Mouse (Mus musculus) lung, adult 2 months (tissue): ENCODE data around the gene Ldb3.

Experiments
- CTCF ChIP-seq: fragments of 200-500 bp; IDR thresholded peaks from 2 replicates; pipeline ENCODE4 v1.5.1; 2011; ENCODE audit warnings: mild to moderate bottlenecking, low read length, control low read depth; ENCODE audit not compliant: insufficient read depth
- POLR2A ChIP-seq: fragments of 200-500 bp; IDR thresholded peaks from 2 replicates; pipeline ENCODE4 v1.6.1; 2011; ENCODE audit warnings: low read depth, mild to moderate bottlenecking, control low read depth, low read length, borderline replicate concordance; ENCODE audit errors: extremely low read depth

DNA sequence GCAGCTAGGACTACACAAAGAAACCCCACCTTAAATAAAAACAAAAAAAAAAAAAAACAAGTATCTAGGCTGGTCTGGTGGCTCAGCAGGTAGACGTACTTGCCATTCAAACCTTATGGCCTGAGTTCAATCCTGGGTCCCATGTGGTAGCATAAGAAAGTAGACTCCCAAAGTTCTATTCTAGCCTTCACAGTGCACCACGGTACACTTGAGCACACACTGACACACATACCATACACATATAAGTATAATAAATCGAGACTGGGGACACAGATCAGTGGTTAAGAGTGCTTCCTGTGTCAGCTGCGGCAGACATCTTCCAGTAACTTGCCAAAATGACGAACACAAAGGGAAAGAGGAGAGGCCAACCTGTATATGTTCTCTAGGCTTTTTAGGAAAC, 72.6 kb downstream of the Ldb3 start:
- TF ChIP-seq POLR2A (no peak), CTCF (no peak)
